11 mouse cellular contexts compared by ENCODE assay signal in genomic region chr1:153977963-153978726, GRCm38 (mm10).
DNase-seq lines count a peak whose midpoint lies in the region; ATAC-seq and TF ChIP-seq lines count a peak whose summit lies in the region.
"Had no signal": no experiment of that assay in that cellular context is flagged by ENCODE, and none has a peak within 500 bp of the region (broad histone marks: within the 10 kb centered on the region; RNA-seq: fewer than 3 reads in every experiment).

No protein-coding gene starts in this region.

- H3K4me2 ChIP-seq in forebrain, postnatal 0 days (ENCODE audit: low read depth): no peak overlapping the region
- no peak overlapping the region for H3K4me2 ChIP-seq in limb, embryonic 12.5 days
- H3K4me2 ChIP-seq: liver, embryonic 15.5 days had no signal

- no peak for TF ChIP-seq POLR2A in olfactory bulb, adult 2 months (IDR thresholded peaks at IDR 0.05; ENCODE audit: insufficient read depth, low read depth, low read length)

- TF ChIP-seq CTCF in forebrain, postnatal 0 days (IDR thresholded peaks at IDR 0.05; ENCODE audit: low read depth): no peak
- no peak for TF ChIP-seq CTCF in olfactory bulb, adult 2 months (IDR thresholded peaks at IDR 0.05; ENCODE audit: insufficient read depth, low read depth, low read length)

- no peaks in the 10 kb centered on the region for H3K36me3 ChIP-seq in forebrain, postnatal 0 days (ENCODE audit: insufficient read depth)
- no peaks in the 10 kb centered on the region for H3K36me3 ChIP-seq in limb, embryonic 12.5 days
- H3K36me3 ChIP-seq: G1E; liver, embryonic 15.5 days had no signal

- ATAC-seq in forebrain, postnatal 0 days: peak; percentile 89
- no peak for ATAC-seq in limb, embryonic 12.5 days (ENCODE audit: insufficient number of reproducible peaks, insufficient read depth, low FRiP score, low TSS enrichment, low read depth)

- no peaks in the 10 kb centered on the region for H3K4me1 ChIP-seq in forebrain, postnatal 0 days (ENCODE audit: insufficient read depth)
- peaks cover 7% of the 10 kb centered on the region; the same call in 1 of the 2 replicates for H3K4me1 ChIP-seq in limb, embryonic 12.5 days (replicated peaks)
- peaks cover 10% of the 10 kb centered on the region for H3K4me1 ChIP-seq in olfactory bulb, adult 2 months (ENCODE audit: control insufficient read depth, insufficient read depth, low read length)

- H3K9me3 ChIP-seq in forebrain, postnatal 0 days (ENCODE audit: low read length): no peaks in the 10 kb centered on the region
- H3K9me3 ChIP-seq in limb, embryonic 12.5 days: no peaks in the 10 kb centered on the region
- H3K9me3 ChIP-seq: G1E; liver, embryonic 15.5 days had no signal

- H3K27ac ChIP-seq in forebrain, postnatal 0 days (ENCODE audit: low read depth, low read length): no peak overlapping the region
- H3K27ac ChIP-seq in limb, embryonic 12.5 days: 0 out of 2 replicates have a peak overlapping the region, but pooled peaks have one; percentile 42
- peak overlapping the region; percentile 52; the same call in 1 of the 2 replicates for H3K27ac ChIP-seq in olfactory bulb, adult 2 months (ENCODE audit: insufficient read depth, low read depth, low read length)
- H3K27ac ChIP-seq: liver, embryonic 15.5 days had no signal

- H3K4me3 ChIP-seq in forebrain, postnatal 0 days (ENCODE audit: low read depth, low read length): no peak overlapping the region
- H3K4me3 ChIP-seq in limb, embryonic 12.5 days (replicated peaks): no peak overlapping the region
- H3K4me3 ChIP-seq in olfactory bulb, adult 2 months (ENCODE audit: insufficient read depth, low read depth, low read length): no peak overlapping the region
- H3K4me3 ChIP-seq: liver, embryonic 15.5 days had no signal

- no peak overlapping the region for H3K9ac ChIP-seq in forebrain, postnatal 0 days
- H3K9ac ChIP-seq in limb, embryonic 12.5 days (replicated peaks): no peak overlapping the region
- H3K9ac ChIP-seq: liver, embryonic 15.5 days had no signal

- no peaks in the 10 kb centered on the region for H3K27me3 ChIP-seq in forebrain, postnatal 0 days (ENCODE audit: insufficient read depth, low read length)
- no peaks in the 10 kb centered on the region for H3K27me3 ChIP-seq in limb, embryonic 12.5 days
- H3K27me3 ChIP-seq: liver, embryonic 15.5 days had no signal

- WGBS in forebrain, postnatal 0 days: 8% methylated on average over 5 of the region's 5 CpGs
- 35% methylated on average over 5 of the region's 5 CpGs for WGBS in limb, embryonic 12.5 days
- 51% methylated on average over 5 of the region's 5 CpGs for WGBS in olfactory bulb, adult 2 months

- DNase-seq in right cerebral cortex, postnatal 10 days (ENCODE audit: low spot score in 2 of 2): peak; percentile 42 to 59
- DNase-seq in right cerebral cortex, adult 18-20 months: no peak
- peak; percentile 45 for DNase-seq in forebrain, postnatal 0 days
- no peak for DNase-seq in urinary bladder, adult 18-20 months (ENCODE audit: low spot score in 2 of 2)
- DNase-seq in right cerebral cortex, postnatal 25 days: no peak
- DNase-seq in cerebellum, postnatal 4 days (ENCODE audit: low spot score in 2 of 2): no peak
- DNase-seq: adrenal gland, postnatal 10 days had no signal

Comparison
In these comparisons a context has a peak if more than half of its experiments do, and no peak if none do; other contexts are left out.
1. DNase-seq: peak in right cerebral cortex, postnatal 10 days (2 of 2) and forebrain, postnatal 0 days (single experiment); none in right cerebral cortex, adult 18-20 months (single experiment), urinary bladder, adult 18-20 months (0 of 2), right cerebral cortex, postnatal 25 days (single experiment) and cerebellum, postnatal 4 days (0 of 2).